Mouse (Mus musculus) embryonic facial prominence, embryonic 14.5 days (tissue): ENCODE measurements at regions not wholly inside any gene's neighbourhood (a gene's known extent, or its start where the extent isn't known, plus 50 kb on each side); places are given as distances from the start of the nearest gene placed in this dataset.

Experiments
- ATAC-seq: fragments of 200-750 bp; cut with Nextera tagmentation; 2 replicates; pipeline ENCODE4 v1.8.0; 2017; ENCODE audit warnings: low read depth, moderate number of reproducible peaks, moderate TSS enrichment
- DNase-seq: peaks from one replicate; pipeline ENCODE4 v3.0.0-alpha.2; 2015; ENCODE audit warnings: low spot score
- H3K27ac ChIP-seq: fragments of 300-500 bp; sonication (generic); replicated peaks from 2 replicates; pipeline ENCODE4 v1.5.1; 2014; ENCODE audit warnings: low read depth, mild to moderate bottlenecking, low read length, moderate library complexity
- H3K27me3 ChIP-seq: fragments of 300-500 bp; sonication (generic); replicated peaks from 2 replicates; pipeline ENCODE4 v1.6.1; 2014; ENCODE audit warnings: low read length; ENCODE audit not compliant: control insufficient read depth, insufficient read depth
- H3K36me3 ChIP-seq: fragments of 300-500 bp; sonication (generic); 2 replicates; pipeline ENCODE4 v1.6.1; 2014; ENCODE audit warnings: low read length, mixed read lengths; ENCODE audit not compliant: control insufficient read depth, insufficient read depth
- H3K4me1 ChIP-seq: fragments of 300-500 bp; sonication (generic); 2 replicates; pipeline ENCODE4 v1.6.1; 2014; ENCODE audit warnings: antibody characterized with exemption, low read length; ENCODE audit not compliant: control insufficient read depth, insufficient read depth
- H3K4me2 ChIP-seq: fragments of 300-500 bp; sonication (generic); 2 replicates; pipeline ENCODE4 v1.6.1; 2014; ENCODE audit warnings: low read depth, mild to moderate bottlenecking, low read length, moderate library complexity, mixed read lengths
- H3K4me3 ChIP-seq: fragments of 300-500 bp; sonication (generic); 2 replicates; pipeline ENCODE4 v1.5.1; 2014; ENCODE audit warnings: low read depth, mild to moderate bottlenecking, low read length
- H3K9ac ChIP-seq: fragments of 300-500 bp; sonication (generic); 2 replicates; pipeline ENCODE4 v1.6.1; 2014; ENCODE audit warnings: low read depth, mild to moderate bottlenecking, low read length, moderate library complexity, mixed read lengths
- H3K9me3 ChIP-seq: fragments of 300-500 bp; sonication (generic); 2 replicates; pipeline ENCODE4 v1.6.1; 2016; ENCODE audit warnings: low read length; ENCODE audit not compliant: control insufficient read depth
- WGBS: fragments of 180-500 bp; shearing (Covaris S2); extraction: QIAGEN DNeasy Blood & Tissue Kit; methylation state at CpG from one replicate; pipeline ENCODE4 v1.1.7; 2014; 5-methylcytosine and 5-hydroxymethylcytosine counted together

- H3K9me3 ChIP-seq, result no peaks in the 10 kb centered on the region
- WGBS, result 94% methylated on average over 5 of the region's 5 CpGs
Observed at GRCm38 (mm10) chr12:12808120-12808519, 133.6 kb downstream of the Mycn start.

GRCm38 (mm10) chr12:12803602-12804001 is 138.1 kb downstream of the Mycn start:
- H3K4me3 ChIP-seq, result no peak overlapping the region
- DNase-seq, result no peak

More at GRCm38 (mm10) chr12:12808120-12808519, 133.6 kb downstream of the Mycn start:
- Histone ChIP-seq H3K4me2 (no peak overlapping the region), H3K27ac (no peak overlapping the region), H3K4me1 (peaks cover 15% of the 10 kb centered on the region; the same call in 1 of the 2 replicates), H3K9ac (no peak overlapping the region), H3K27me3 (no peaks in the 10 kb centered on the region), H3K4me3 (no peak overlapping the region), H3K36me3 (no peaks in the 10 kb centered on the region)
- DNase-seq (no peak), ATAC-seq (no peak)

GRCm38 (mm10) chr12:12802396-12802795 is 139.3 kb downstream of the Mycn start:
- H3K4me1 ChIP-seq, result no peaks in the 10 kb centered on the region
- H3K4me2 ChIP-seq, result no peak overlapping the region
- no peaks in the 10 kb centered on the region for H3K9me3 ChIP-seq
- DNase-seq (peak; percentile 15), ATAC-seq (peak; percentile 22; the same call in 1 of the 2 replicates)
- H3K27me3 ChIP-seq, result no peaks in the 10 kb centered on the region
- 23% methylated on average over 11 of the region's 11 CpGs for WGBS
- H3K36me3 ChIP-seq, result no peaks in the 10 kb centered on the region
- no peak overlapping the region for H3K27ac ChIP-seq
- no peak overlapping the region for H3K9ac ChIP-seq
- H3K4me3 ChIP-seq, result no peak overlapping the region

More at GRCm38 (mm10) chr12:12803602-12804001, 138.1 kb downstream of the Mycn start:
- WGBS, result 52% methylated on average over 2 of the region's 2 CpGs
- Histone ChIP-seq H3K4me2 (no peak overlapping the region), H3K27me3 (no peaks in the 10 kb centered on the region), H3K9me3 (no peaks in the 10 kb centered on the region), H3K4me1 (no peaks in the 10 kb centered on the region), H3K36me3 (no peaks in the 10 kb centered on the region), H3K27ac (no peak overlapping the region), H3K9ac (no peak overlapping the region)
- no peak for ATAC-seq

GRCm38 (mm10) chr12:12801700-12802099 is 140.0 kb downstream of the Mycn start:
- Histone ChIP-seq H3K4me3 (no peak overlapping the region), H3K9me3 (no peaks in the 10 kb centered on the region), H3K27me3 (no peaks in the 10 kb centered on the region), H3K4me2 (no peak overlapping the region), H3K9ac (no peak overlapping the region), H3K36me3 (no peaks in the 10 kb centered on the region), H3K4me1 (no peaks in the 10 kb centered on the region), H3K27ac (no peak overlapping the region)
- WGBS, result 41% methylated on average over 11 of the region's 11 CpGs
- ATAC-seq (no peak), DNase-seq (peak; percentile 27)

GRCm38 (mm10) chr12:12800120-12800519 is 141.6 kb downstream of the Mycn start:
- H3K9me3 ChIP-seq, result no peaks in the 10 kb centered on the region
- H3K4me3 ChIP-seq, result no peak overlapping the region
- no peaks in the 10 kb centered on the region for H3K36me3 ChIP-seq
- WGBS, result 87% methylated on average over 6 of the region's 6 CpGs
- no peak overlapping the region for H3K9ac ChIP-seq
- no peak for ATAC-seq
- no peak overlapping the region for H3K27ac ChIP-seq
- H3K27me3 ChIP-seq, result no peaks in the 10 kb centered on the region
- H3K4me1 ChIP-seq, result no peaks in the 10 kb centered on the region
- DNase-seq, result no peak
- no peak overlapping the region for H3K4me2 ChIP-seq

GRCm38 (mm10) chr12:12789052-12789451 is 152.7 kb downstream of the Mycn start:
- H3K4me1 ChIP-seq, result peaks cover 14% of the 10 kb centered on the region
- DNase-seq (no peak), ATAC-seq (no peak)
- H3K4me3 ChIP-seq, result no peak overlapping the region
- peaks cover 20% of the 10 kb centered on the region; the same call in 1 of the 2 replicates for H3K27me3 ChIP-seq
- WGBS, result 79% methylated on average over 6 of the region's 6 CpGs
- H3K9me3 ChIP-seq, result no peaks in the 10 kb centered on the region
- H3K27ac ChIP-seq, result no peak overlapping the region
- no peaks in the 10 kb centered on the region for H3K36me3 ChIP-seq
- no peak overlapping the region for H3K4me2 ChIP-seq
- H3K9ac ChIP-seq, result no peak overlapping the region

GRCm38 (mm10) chr12:12788263-12788852 is 153.4 kb downstream of the Mycn start:
- Histone ChIP-seq H3K4me3 (peak overlapping the region; percentile 10; the same call in 1 of the 2 replicates), H3K4me2 (peak overlapping the region; percentile 42; the same call in 1 of the 2 replicates)
- no peak for DNase-seq

GRCm38 (mm10) chr12:12787608-12788262 is 154.0 kb downstream of the Mycn start:
- H3K27ac ChIP-seq, result no peak overlapping the region
- H3K27me3 ChIP-seq, result peaks cover 20% of the 10 kb centered on the region; the same call in 1 of the 2 replicates
- 19% methylated on average over 19 of the region's 19 CpGs for WGBS
- peak overlapping the region; percentile 10 for H3K4me3 ChIP-seq
- peak overlapping the region; percentile 42 for H3K4me2 ChIP-seq
- H3K9me3 ChIP-seq, result no peaks in the 10 kb centered on the region
- DNase-seq (no peak), ATAC-seq (no peak)
- no peaks in the 10 kb centered on the region for H3K36me3 ChIP-seq
- H3K4me1 ChIP-seq, result peaks cover 17% of the 10 kb centered on the region
- peak overlapping the region; percentile 48; the same call in 1 of the 2 replicates for H3K9ac ChIP-seq

More at GRCm38 (mm10) chr12:12788263-12788852, 153.4 kb downstream of the Mycn start:
- Histone ChIP-seq H3K4me1 (peaks cover 17% of the 10 kb centered on the region), H3K36me3 (no peaks in the 10 kb centered on the region), H3K9me3 (no peaks in the 10 kb centered on the region), H3K27me3 (peaks cover 20% of the 10 kb centered on the region; the same call in 1 of the 2 replicates), H3K27ac (no peak overlapping the region), H3K9ac (0 out of 2 replicates have a peak overlapping the region, but pooled peaks have one; percentile 48)
- WGBS, result 32% methylated on average over 13 of the region's 13 CpGs
- no peak for ATAC-seq
